Mouse (Mus musculus): ENCODE results near the gene Fgf9.

- no peak for TF ChIP-seq CTCF (IDR thresholded peaks at IDR 0.05; ENCODE audit: low read depth)
- no peak for TF ChIP-seq EP300 (IDR thresholded peaks at IDR 0.05; ENCODE audit: low read depth)
Measured at GRCm38 (mm10) chr14:58070481-58071119, at the start of gene Fgf9.

Data from liver, embryonic 14.5 days (tissue).